Mouse (Mus musculus) ES-E14 (cell line): ENCODE measurements around the gene Hdx. TPM values are rescaled to one million over a fixed set of nuclear protein-coding genes. Genes with fewer than 3 reads are reported as not detected.
A peak's percentile ranks its signal among the peaks of the same experiment; 100 is the strongest.

Experiments used
- DNase-seq: peaks from one replicate; pipeline ENCODE4 v3.0.0-alpha.2; 2013; ENCODE audit warnings: low read depth, low spot score
- H3K27ac ChIP-seq: 2 replicates; pipeline ENCODE4 v1.5.1; 2012; ENCODE audit warnings: low read depth, mild to moderate bottlenecking, low read length, moderate library complexity, mixed read lengths; ENCODE audit not compliant: poor library complexity, insufficient read depth, severe bottlenecking
- H3K36me3 ChIP-seq: 2 replicates; pipeline ENCODE4 v1.6.1; 2012; ENCODE audit warnings: mild to moderate bottlenecking, low read length, moderate library complexity, mixed read lengths; ENCODE audit not compliant: control insufficient read depth, poor library complexity, insufficient read depth, severe bottlenecking
- H3K4me1 ChIP-seq, 2 experiments: fragments of 150-350 bp in 1 of 2; sonication (generic) in 1 of 2; 2 replicates each; pipeline ENCODE4 v1.6.1; 2012; ENCODE audit warnings: low read length in 2 of 2, mild to moderate bottlenecking in 1 of 2, mixed read lengths in 1 of 2; ENCODE audit not compliant: control insufficient read depth in 2 of 2, insufficient read depth in 2 of 2, poor library complexity in 1 of 2
- H3K4me3 ChIP-seq, 2 experiments: fragments of 150-350 bp in 1 of 2; sonication (generic) in 1 of 2; 2 replicates each; pipeline ENCODE4 v1.5.1; 2012; ENCODE audit warnings: low read length in 2 of 2, low read depth in 1 of 2, mild to moderate bottlenecking in 1 of 2, mixed read lengths in 1 of 2; ENCODE audit not compliant: insufficient read depth in 1 of 2, poor library complexity in 1 of 2, severe bottlenecking in 1 of 2
- H3K9ac ChIP-seq: 2 replicates; pipeline ENCODE4 v1.6.1; 2012; ENCODE audit warnings: low read depth, mild to moderate bottlenecking, low read length, mixed read lengths; ENCODE audit not compliant: poor library complexity, insufficient read depth, severe bottlenecking
- H3K9me3 ChIP-seq: fragments of 150-350 bp; sonication (generic); 2 replicates; pipeline ENCODE4 v1.6.1; 2012; ENCODE audit warnings: low read depth, mild to moderate bottlenecking, low read length; ENCODE audit not compliant: control insufficient read depth, insufficient read depth
- CHD2 ChIP-seq: IDR thresholded peaks from 2 replicates; pipeline ENCODE4 v1.6.1; 2014; ENCODE audit warnings: mild to moderate bottlenecking, low read depth, low read length, inconsistent platforms
- HCFC1 ChIP-seq: IDR thresholded peaks from 2 replicates; pipeline ENCODE4 v1.6.1; 2012; ENCODE audit warnings: low read length, inconsistent platforms, borderline replicate concordance; ENCODE audit not compliant: insufficient read depth
- MAFK ChIP-seq: IDR thresholded peaks from 2 replicates; pipeline ENCODE4 v1.6.1; 2014; ENCODE audit warnings: mild to moderate bottlenecking, low read depth, low read length, inconsistent platforms; ENCODE audit not compliant: insufficient read depth
- ZC3H11A ChIP-seq: IDR thresholded peaks from 2 replicates; pipeline ENCODE4 v1.6.1; 2012; ENCODE audit warnings: low read depth, mild to moderate bottlenecking, inconsistent platforms, low read length, borderline replicate concordance
- ZNF384 ChIP-seq: IDR thresholded peaks from 2 replicates; pipeline ENCODE4 v1.6.1; 2012; ENCODE audit warnings: low read depth, low read length, inconsistent platforms
- in situ Hi-C, 2 experiments: fragments of 600-800 bp; cut with MboI; formaldehyde crosslinking; loops; one replicate each; pipeline ENCODE4 v1.15.1; 2025; ENCODE audit warnings: low sequenced_read_pairs in 2 of 2, inconsistent platforms in 1 of 2; ENCODE audit not compliant: unreplicated experiment in 2 of 2
- total RNA-seq: library from RNA; depleted of rRNA; stranded (reverse); fragments of 300-350 nt; gene quantifications from 2 replicates; pipeline ENCODE4 v1.2.3, GENCODE M21; 2012; rRNA removed

The Hdx gene
- total RNA-seq, result 2.5 and 2.6 TPM in 2 replicates

DNA sequence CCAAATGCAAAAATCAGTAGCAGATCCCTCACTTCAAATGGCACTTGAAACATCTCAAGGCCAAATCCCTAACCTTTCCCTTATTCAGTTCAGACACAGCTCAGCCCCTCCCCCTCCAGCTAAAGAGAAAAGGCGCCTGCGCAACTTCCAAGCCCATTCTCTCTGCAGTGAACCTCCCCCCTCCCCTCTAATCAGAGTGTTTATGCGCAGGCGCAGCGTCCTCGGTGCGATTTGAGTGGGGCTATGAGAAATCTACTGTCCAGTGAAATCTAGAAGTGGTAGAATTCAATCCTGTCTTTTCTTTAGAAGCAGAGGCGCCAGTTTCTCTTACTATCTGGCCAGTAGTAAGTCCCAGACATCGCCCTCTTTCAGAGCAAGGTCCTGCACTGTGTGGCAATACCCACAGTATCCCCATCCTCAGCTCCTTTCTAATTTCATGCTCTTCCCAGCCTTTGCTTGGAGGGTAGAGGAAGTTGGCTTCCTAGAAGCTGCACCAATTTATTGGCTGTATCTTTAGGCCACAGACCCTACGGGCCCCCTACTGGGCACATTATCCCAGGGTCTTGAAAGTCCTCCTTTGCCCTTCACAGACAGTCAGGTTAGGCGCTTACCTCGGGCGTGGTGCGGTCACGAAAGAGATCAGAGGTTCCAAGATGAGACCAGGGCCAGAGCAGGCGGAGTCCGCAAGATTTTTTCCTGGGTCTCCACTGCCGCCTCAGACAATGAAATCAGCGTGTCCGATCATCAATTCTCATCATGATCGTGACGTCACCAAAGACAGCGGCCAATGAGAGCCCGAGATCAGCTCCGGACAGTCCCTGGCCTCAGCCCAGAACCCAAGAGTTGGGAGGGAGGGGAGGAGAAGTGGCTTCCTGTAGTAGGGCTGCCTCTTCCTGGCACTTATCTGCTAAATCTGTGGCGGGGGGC lies at the start of gene Hdx:
Hdx (minus strand) TSS at position 724 of the 927 bp plus-strand sequence.
- Histone ChIP-seq H3K9ac (0 out of 2 replicates have a peak within 1 kb of the TSS, but pooled peaks have one; percentile 1), H3K27ac (no peak within 1 kb of the TSS), H3K36me3 (no peaks in the 10 kb centered on the region), H3K4me3 (peak within 1 kb of the TSS; percentile 48 to 73), H3K9me3 (no peaks in the 10 kb centered on the region), H3K4me1 (no peaks in the 10 kb centered on the region)
- in situ Hi-C loops, result no loop called here
- no peak for TF ChIP-seq ZC3H11A
- no peak for TF ChIP-seq MAFK
- TF ChIP-seq HCFC1, result no peak
- TF ChIP-seq ZNF384, result no peak
- TF ChIP-seq CHD2, result no peak
- peak; percentile 56 for DNase-seq

DNA sequence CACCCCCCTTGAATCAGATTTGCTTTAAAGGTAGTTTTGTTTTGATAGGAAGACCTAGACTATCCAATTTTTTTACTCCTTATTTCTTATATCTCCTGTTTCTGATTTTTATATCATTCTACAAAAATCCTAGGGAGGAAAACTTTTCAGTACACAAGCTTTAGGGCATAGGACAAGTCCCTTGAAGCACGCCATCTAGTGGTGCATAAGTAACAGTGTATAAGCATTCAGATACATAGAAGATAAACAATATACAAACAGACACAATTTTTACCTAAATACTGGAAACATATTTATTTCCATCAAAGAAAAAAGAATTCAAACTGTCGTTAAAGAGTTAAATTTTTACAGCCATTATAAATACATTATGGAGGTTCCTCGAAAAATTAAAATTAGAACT lies 11.2 kb downstream of the Hdx start:
- H3K27ac ChIP-seq, result no peak overlapping the region
- no peaks in the 10 kb centered on the region for H3K9me3 ChIP-seq
- H3K4me3 ChIP-seq, result no peak overlapping the region
- no peaks in the 10 kb centered on the region for H3K4me1 ChIP-seq
- TF ChIP-seq CHD2 (no peak), HCFC1 (no peak), ZC3H11A (no peak), MAFK (no peak), ZNF384 (no peak)
- no peak overlapping the region for H3K9ac ChIP-seq
- in situ Hi-C loops, result no loop called here
- H3K36me3 ChIP-seq, result no peaks in the 10 kb centered on the region
- no peak for DNase-seq

DNA sequence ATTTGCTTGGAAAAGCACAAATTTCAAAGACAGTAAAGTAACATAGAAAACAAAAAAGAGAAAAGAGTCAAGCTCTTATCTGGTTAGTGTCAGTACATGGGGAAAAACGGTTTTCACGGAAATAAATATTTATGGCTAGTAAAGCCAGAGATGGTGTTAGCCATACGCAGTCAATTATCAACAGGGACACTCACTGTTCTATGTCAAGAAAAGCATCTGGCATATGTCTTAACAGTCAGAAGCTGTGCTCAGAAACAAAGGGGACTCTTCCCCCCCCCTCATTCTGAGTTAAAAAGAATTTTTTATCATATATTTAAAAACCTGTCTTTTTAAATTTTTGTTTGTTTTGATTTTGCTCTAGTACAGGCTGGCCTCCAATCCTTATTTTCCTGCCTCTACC lies 25.2 kb downstream of the Hdx start:
- H3K9me3 ChIP-seq, result no peaks in the 10 kb centered on the region
- no peak overlapping the region for H3K27ac ChIP-seq
- in situ Hi-C loops, result no loop called here
- DNase-seq, result no peak
- no peaks in the 10 kb centered on the region for H3K4me1 ChIP-seq
- no peak overlapping the region for H3K9ac ChIP-seq
- H3K4me3 ChIP-seq, result no peak overlapping the region
- H3K36me3 ChIP-seq, result no peaks in the 10 kb centered on the region
- TF ChIP-seq HCFC1, result no peak

DNA sequence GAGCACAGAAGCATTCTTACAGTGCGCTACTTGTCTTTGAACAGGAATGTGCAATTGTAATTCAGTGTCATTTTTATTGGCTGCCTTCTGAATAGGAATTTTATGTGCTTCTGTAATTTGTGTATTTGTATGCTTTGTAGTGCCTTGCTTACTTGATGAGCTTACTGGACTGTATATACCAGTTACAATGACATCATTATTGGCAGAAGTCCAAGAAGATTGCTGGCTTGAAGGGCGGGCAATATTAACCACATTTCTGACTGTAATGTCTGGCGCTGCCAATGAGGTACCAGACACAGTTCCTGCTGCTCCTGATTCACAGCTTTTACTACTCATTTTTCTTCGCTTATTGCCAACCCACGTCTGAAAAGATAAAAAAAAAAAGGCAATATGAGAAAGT lies 36.5 kb downstream of the Hdx start:
- no peaks in the 10 kb centered on the region for H3K36me3 ChIP-seq
- in situ Hi-C loops, result no loop called here
- H3K4me1 ChIP-seq, result no peaks in the 10 kb centered on the region
- H3K27ac ChIP-seq, result no peak overlapping the region
- no peak for TF ChIP-seq CHD2
- no peaks in the 10 kb centered on the region for H3K9me3 ChIP-seq
- no peak overlapping the region for H3K4me3 ChIP-seq
- H3K9ac ChIP-seq, result no peak overlapping the region
- no peak for DNase-seq

DNA sequence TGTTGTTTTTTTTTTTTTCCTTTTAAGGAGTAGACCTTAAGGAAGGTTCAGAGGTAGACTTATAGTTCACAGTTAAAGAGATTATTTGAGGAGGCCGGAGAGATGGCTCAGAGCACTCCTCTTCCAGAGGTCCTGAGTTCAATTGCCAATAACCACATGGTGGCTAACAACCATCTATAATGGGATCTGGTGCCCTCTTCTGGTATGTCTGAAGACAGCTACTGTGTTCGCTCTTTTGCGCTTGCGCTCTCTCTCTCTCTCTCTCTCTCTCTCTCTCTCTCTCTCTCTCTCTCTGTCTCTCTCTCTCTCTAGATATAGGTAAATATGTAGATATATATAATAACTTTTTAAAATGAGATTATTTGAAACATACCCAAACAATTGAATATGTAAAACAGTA lies 38.2 kb downstream of the Hdx start:
- Histone ChIP-seq H3K4me1 (no peaks in the 10 kb centered on the region), H3K9ac (no peak overlapping the region), H3K36me3 (no peaks in the 10 kb centered on the region), H3K9me3 (no peaks in the 10 kb centered on the region), H3K27ac (no peak overlapping the region), H3K4me3 (no peak overlapping the region)
- in situ Hi-C loops, result no loop called here
- TF ChIP-seq CHD2, result no peak
- no peak for TF ChIP-seq ZNF384
- no peak for TF ChIP-seq HCFC1
- TF ChIP-seq ZC3H11A, result no peak
- TF ChIP-seq MAFK, result no peak
- no peak for DNase-seq
